Mouse (Mus musculus) neural tube, embryonic 12.5 days (tissue): ENCODE data around the gene Twnk. TPM values are rescaled to one million over a fixed set of nuclear protein-coding genes. Genes with fewer than 3 reads are reported as not detected.
"Not testable (repeated sequence)": the region's sequence is repeated elsewhere in the genome, so short reads cannot be mapped to it uniquely, and the experiment has no call there.

ENCODE experiments used
- ATAC-seq: fragments of 200-750 bp; cut with Nextera tagmentation; 2 replicates; pipeline ENCODE4 v1.8.0; 2017; ENCODE audit warnings: low read depth, mild to moderate bottlenecking, moderate TSS enrichment, moderate library complexity; ENCODE audit not compliant: low FRiP score
- H3K27ac ChIP-seq: fragments of 300-500 bp; sonication (generic); 2 replicates; pipeline ENCODE4 v1.5.1; 2016
- H3K27me3 ChIP-seq: fragments of 300-500 bp; sonication (generic); replicated peaks from 2 replicates; pipeline ENCODE4 v1.6.1; 2016; ENCODE audit warnings: mild to moderate bottlenecking
- H3K36me3 ChIP-seq: fragments of 300-500 bp; sonication (generic); 2 replicates; pipeline ENCODE4 v1.6.1; 2016; ENCODE audit warnings: mild to moderate bottlenecking
- H3K4me1 ChIP-seq: fragments of 300-500 bp; sonication (generic); 2 replicates; pipeline ENCODE4 v1.6.1; 2016
- H3K4me2 ChIP-seq: fragments of 300-500 bp; sonication (generic); replicated peaks from 2 replicates; pipeline ENCODE4 v1.6.1; 2016; ENCODE audit warnings: mild to moderate bottlenecking
- H3K4me3 ChIP-seq: fragments of 300-500 bp; sonication (generic); 2 replicates; pipeline ENCODE4 v1.5.1; 2016
- H3K9ac ChIP-seq: fragments of 300-500 bp; sonication (generic); 2 replicates; pipeline ENCODE4 v1.6.1; 2016; ENCODE audit warnings: mild to moderate bottlenecking
- H3K9me3 ChIP-seq: fragments of 300-500 bp; sonication (generic); 2 replicates; pipeline ENCODE4 v1.6.1; 2016; ENCODE audit warnings: mild to moderate bottlenecking
- WGBS: fragments of 180-500 bp; shearing (Covaris S2); methylation state at CpG from one replicate; pipeline ENCODE4 v1.1.7; 2016; 5-methylcytosine and 5-hydroxymethylcytosine counted together
- polyA plus RNA-seq: library from polyadenylated mRNA; unstranded; fragments of >200 nt; fragmentation: Nextera tagmentation; extraction: Ambion mirVana; gene quantifications from 2 replicates; pipeline ENCODE4 v1.2.1, GENCODE M21; 2016

Twnk gene
- polyA plus RNA-seq, 1 experiment from 2014 or later, result 22.8 TPM

- ATAC-seq, result no peak
- Histone ChIP-seq H3K27ac (no peak overlapping the region), H3K4me2 (no peak overlapping the region), H3K27me3 (no peaks in the 10 kb centered on the region), H3K4me3 (no peak overlapping the region), H3K9ac (no peak overlapping the region), H3K9me3 (no peaks in the 10 kb centered on the region), H3K36me3 (peaks cover 35% of the 10 kb centered on the region), H3K4me1 (peaks cover 28% of the 10 kb centered on the region)
- WGBS, result 60% methylated on average over 9 of the region's 9 CpGs
Observed at GRCm38 (mm10) chr19:45029571-45029970, 24.1 kb downstream of the Twnk start.

DNA sequence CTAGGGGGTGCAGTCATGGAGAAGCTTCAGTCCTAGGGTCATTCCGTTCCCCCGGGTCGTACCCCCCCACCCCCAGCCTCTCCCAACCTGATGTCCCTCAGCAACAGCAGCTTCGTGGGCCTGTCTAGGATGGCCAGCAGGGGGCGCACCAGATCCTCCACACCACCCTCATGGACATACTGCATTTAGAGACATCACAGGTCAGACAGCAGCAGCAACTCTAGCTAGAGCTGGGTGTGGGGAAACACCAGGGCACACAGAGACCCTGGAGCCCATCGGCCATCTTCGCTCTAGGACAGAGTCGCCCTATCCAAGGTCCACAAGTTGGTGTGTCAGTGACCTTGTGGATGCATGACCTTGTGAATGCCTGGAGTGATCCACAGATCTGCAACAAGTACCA, 24.6 kb downstream of the Twnk start:
- Histone ChIP-seq H3K27me3 (no peaks in the 10 kb centered on the region), H3K4me3 (no peak overlapping the region), H3K4me1 (peaks cover 28% of the 10 kb centered on the region), H3K9me3 (no peaks in the 10 kb centered on the region), H3K36me3 (peaks cover 31% of the 10 kb centered on the region), H3K27ac (no peak overlapping the region), H3K9ac (no peak overlapping the region), H3K4me2 (no peak overlapping the region)
- 0 out of 2 replicates have a peak, but pooled peaks have one; percentile 10 for ATAC-seq
- 34% methylated on average over 8 of the region's 8 CpGs for WGBS

- 41% methylated on average over 20 of the region's 20 CpGs for WGBS
- Histone ChIP-seq H3K9ac (no peak overlapping the region), H3K4me3 (no peak overlapping the region), H3K4me2 (peak overlapping the region; percentile 36), H3K4me1 (peaks cover 28% of the 10 kb centered on the region), H3K27me3 (0 out of 2 replicates have a peak, but pooled peaks cover 3% of the 10 kb centered on the region), H3K9me3 (no peaks in the 10 kb centered on the region), H3K36me3 (peaks cover 22% of the 10 kb centered on the region), H3K27ac (no peak overlapping the region)
- ATAC-seq, result peak; percentile 34; the same call in 1 of the 2 replicates
Observed at GRCm38 (mm10) chr19:45030746-45031693, 25.6 kb downstream of the Twnk start.

DNA sequence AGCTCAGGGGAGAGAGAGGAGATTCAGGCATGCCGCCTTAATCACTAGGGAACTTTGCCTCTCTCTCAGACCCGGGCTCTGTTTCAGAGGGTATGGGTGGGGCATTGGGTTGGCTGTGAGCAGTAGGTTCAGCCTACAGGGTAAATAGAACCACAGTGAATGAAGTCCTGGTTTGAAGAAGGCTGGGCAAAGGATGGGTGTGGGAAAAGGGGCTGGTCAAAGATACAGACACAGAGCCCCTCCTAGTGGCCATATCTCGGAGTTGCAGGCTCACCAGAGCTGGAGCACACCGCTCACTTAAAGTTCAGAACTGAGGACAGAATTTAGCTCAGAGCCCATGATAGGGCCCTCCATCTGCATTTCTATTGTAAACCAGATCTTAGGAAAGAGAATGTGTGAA, 26.3 kb downstream of the Twnk start:
- Histone ChIP-seq H3K9me3 (no peaks in the 10 kb centered on the region), H3K27me3 (0 out of 2 replicates have a peak, but pooled peaks cover 3% of the 10 kb centered on the region), H3K4me1 (peaks cover 28% of the 10 kb centered on the region), H3K36me3 (peaks cover 15% of the 10 kb centered on the region), H3K27ac (no peak overlapping the region), H3K9ac (no peak overlapping the region), H3K4me3 (no peak overlapping the region), H3K4me2 (no peak overlapping the region)
- ATAC-seq, result peak; percentile 35; the same call in 1 of the 2 replicates
- WGBS, result 21% methylated on average over 4 of the region's 4 CpGs

DNA sequence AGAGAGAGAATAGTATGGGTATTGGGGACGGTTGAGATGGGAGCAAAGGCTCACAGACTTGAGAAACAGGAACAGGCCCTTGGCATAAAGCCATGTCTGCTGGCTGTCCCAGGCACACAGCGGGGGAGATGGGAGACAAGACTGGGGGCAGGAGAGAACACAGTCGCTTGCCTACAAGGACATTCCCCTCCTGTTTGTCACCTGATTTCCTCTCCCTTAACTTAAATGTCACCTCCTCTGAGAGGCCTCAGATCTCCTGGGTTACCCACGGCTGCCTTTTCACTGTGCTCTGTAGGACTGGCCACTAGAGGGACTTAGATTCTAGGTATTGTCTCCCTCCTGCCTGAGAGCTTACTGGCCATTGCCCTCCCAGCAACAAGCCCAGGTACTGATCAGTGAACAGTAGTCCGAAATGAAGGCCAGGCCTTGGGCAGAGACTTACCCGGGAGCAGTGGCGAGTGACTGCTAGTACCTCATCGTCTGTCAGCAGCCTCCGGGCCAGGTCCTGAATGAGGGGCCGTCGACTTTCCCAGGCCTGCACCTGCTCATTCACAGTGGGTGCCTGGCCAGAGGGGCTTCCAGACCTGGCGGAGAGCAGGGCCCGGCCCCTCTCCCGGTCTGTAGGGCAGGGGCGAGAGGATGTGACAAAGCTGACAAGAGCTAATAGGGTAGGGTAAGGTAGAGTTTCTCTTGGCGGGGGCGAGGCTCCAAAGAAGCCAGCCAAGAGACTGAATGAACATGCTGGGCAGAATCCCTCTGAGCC, 27.3 kb downstream of the Twnk start:
- Histone ChIP-seq H3K4me3 (no peak overlapping the region), H3K9me3 (no peaks in the 10 kb centered on the region), H3K4me2 (no peak overlapping the region), H3K4me1 (peaks cover 24% of the 10 kb centered on the region), H3K9ac (no peak overlapping the region), H3K27ac (no peak overlapping the region), H3K36me3 (peaks cover 6% of the 10 kb centered on the region), H3K27me3 (0 out of 2 replicates have a peak, but pooled peaks cover 3% of the 10 kb centered on the region)
- ATAC-seq, result no peak
- 48% methylated on average over 17 of the region's 17 CpGs for WGBS

DNA sequence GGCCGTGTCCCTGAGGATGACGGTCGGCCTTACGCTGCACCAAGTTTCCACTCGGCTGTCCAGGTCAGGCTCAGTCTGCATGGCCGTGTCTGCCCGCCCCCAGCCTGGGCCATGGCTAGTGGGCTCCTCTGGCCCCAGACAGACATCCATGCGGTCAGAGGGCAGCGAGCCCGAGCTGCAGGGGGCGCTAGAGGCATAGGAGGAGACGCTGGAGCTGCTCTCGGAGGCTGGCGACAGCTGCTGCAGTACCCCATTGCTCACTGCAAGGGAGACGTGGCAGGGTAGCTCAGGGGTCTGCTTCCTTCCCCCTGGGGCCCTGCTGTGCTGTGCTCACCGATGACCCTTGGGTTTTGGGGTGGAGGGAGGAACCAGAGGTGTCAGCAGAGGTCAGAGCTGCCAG, 31.4 kb downstream of the Twnk start:
- Histone ChIP-seq H3K36me3 (no peaks in the 10 kb centered on the region), H3K27ac (no peak overlapping the region), H3K4me3 (no peak overlapping the region), H3K4me1 (peaks cover 20% of the 10 kb centered on the region; the same call in 1 of the 2 replicates), H3K27me3 (peaks cover 18% of the 10 kb centered on the region), H3K9me3 (no peaks in the 10 kb centered on the region), H3K9ac (no peak overlapping the region), H3K4me2 (no peak overlapping the region)
- WGBS, result 28% methylated on average over 16 of the region's 16 CpGs
- ATAC-seq, result no peak

- H3K4me1 ChIP-seq, H3K9ac ChIP-seq, ATAC-seq, H3K27ac ChIP-seq, H3K4me2 ChIP-seq, H3K36me3 ChIP-seq, H3K4me3 ChIP-seq, H3K9me3 ChIP-seq: not testable (repeated sequence)
- 92% methylated on average over 7 of the region's 7 CpGs for WGBS
- H3K27me3 ChIP-seq, result peaks cover 18% of the 10 kb centered on the region
Observed at GRCm38 (mm10) chr19:45038198-45038597, 32.7 kb downstream of the Twnk start.

- Histone ChIP-seq H3K4me1 (0 out of 2 replicates have a peak, but pooled peaks cover 8% of the 10 kb centered on the region), H3K9ac (no peak overlapping the region), H3K9me3 (no peaks in the 10 kb centered on the region), H3K4me3 (no peak overlapping the region), H3K4me2 (no peak overlapping the region), H3K36me3 (no peaks in the 10 kb centered on the region), H3K27ac (no peak overlapping the region), H3K27me3 (peaks cover 25% of the 10 kb centered on the region)
- 57% methylated on average over 13 of the region's 13 CpGs for WGBS
- ATAC-seq, result no peak
Observed at GRCm38 (mm10) chr19:45040214-45040613, 34.8 kb downstream of the Twnk start.

DNA sequence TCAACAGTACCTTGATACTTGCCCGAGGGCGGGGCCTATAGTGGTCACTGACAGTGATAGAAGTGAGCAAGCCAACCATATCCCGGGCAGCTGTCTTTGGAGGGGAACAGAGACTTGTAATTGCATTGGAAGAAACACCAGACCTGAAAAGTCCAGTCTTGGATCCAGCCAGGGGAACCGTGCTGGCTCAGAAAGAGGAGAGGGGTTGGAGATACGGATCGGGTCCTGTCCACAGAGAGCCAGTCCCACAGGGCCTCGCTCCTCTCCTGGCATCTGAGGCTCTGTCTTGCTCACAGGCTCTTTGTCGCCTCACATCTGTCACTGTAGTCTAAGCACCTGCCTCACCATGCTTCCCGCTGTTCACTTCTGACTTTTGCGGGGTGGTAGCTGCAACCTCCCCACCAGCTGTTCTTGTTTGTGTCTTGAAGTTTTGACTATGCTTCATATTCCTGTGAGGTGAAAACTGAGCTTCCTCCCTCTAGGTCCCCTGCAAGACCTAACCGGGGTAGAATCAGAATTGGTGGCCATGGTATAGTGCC, 39.0 kb downstream of the Twnk start:
- Histone ChIP-seq H3K36me3 (no peaks in the 10 kb centered on the region), H3K9me3 (no peaks in the 10 kb centered on the region), H3K27me3 (peaks cover 35% of the 10 kb centered on the region), H3K27ac (no peak overlapping the region), H3K4me1 (peaks cover 33% of the 10 kb centered on the region), H3K9ac (no peak overlapping the region), H3K4me2 (no peak overlapping the region), H3K4me3 (no peak overlapping the region)
- 60% methylated on average over 11 of the region's 11 CpGs for WGBS
- no peak for ATAC-seq

DNA sequence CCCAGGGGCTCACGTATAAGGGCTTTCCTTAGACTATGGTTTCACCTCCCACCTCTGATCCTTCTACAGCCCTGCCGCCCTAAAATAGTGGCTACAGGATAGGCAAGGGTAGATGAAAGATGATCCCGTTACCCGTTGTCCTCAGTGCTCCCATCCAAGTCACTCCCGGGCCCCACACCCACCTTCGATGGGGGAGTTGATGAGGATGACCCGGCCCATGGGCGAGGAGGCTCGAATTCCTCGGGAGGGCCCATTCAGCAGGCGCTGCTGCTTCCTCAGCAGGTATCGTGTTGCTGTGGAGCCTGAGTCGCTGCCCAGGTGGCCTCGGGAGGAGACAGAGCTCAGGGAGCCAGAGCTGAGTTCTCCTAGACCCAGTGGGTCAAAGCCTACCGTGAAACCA, 39.8 kb downstream of the Twnk start:
- Histone ChIP-seq H3K4me1 (peaks cover 32% of the 10 kb centered on the region), H3K27me3 (peaks cover 27% of the 10 kb centered on the region), H3K9me3 (no peaks in the 10 kb centered on the region), H3K27ac (no peak overlapping the region), H3K4me3 (no peak overlapping the region), H3K9ac (no peak overlapping the region), H3K4me2 (no peak overlapping the region), H3K36me3 (no peaks in the 10 kb centered on the region)
- 48% methylated on average over 15 of the region's 15 CpGs for WGBS
- no peak for ATAC-seq

GRCm38 (mm10) chr19:45045651-45046050, 40.2 kb downstream of the Twnk start, which contains the start of gene Pdzd7:
TSS of gene Pdzd7 (minus strand) at chr19:45045717.
- H3K36me3 ChIP-seq, result peaks cover 1% of the 10 kb centered on the region; the same call in 1 of the 2 replicates
- peak within 1 kb of the TSS; percentile 65 for H3K4me2 ChIP-seq
- 86% methylated on average over 5 of the region's 5 CpGs for WGBS
- no peak for ATAC-seq
- H3K27ac ChIP-seq, result no peak within 1 kb of the TSS
- H3K9ac ChIP-seq, result peak within 1 kb of the TSS; percentile 69; the same call in 1 of the 2 replicates
- H3K9me3 ChIP-seq, result no peaks in the 10 kb centered on the region
- peaks cover 29% of the 10 kb centered on the region for H3K4me1 ChIP-seq
- H3K27me3 ChIP-seq, result peaks cover 24% of the 10 kb centered on the region
- H3K4me3 ChIP-seq, result peak within 1 kb of the TSS; percentile 51
